Mouse (Mus musculus) gonadal fat pad, adult 2 months (tissue): ENCODE measurements around the gene Ift122. TPM values are rescaled to one million over a fixed set of nuclear protein-coding genes. Genes with fewer than 3 reads are reported as not detected.

Experiments
- DNase-seq: peaks from one replicate; pipeline ENCODE4 v3.0.0-alpha.2; 2012; ENCODE audit warnings: low read depth
- polyA plus RNA-seq: library from polyadenylated mRNA; depleted of rRNA; stranded (reverse); fragments of >200 nt; gene quantifications from 2 replicates; pipeline ENCODE4 v1.2.3, GENCODE M21; 2012

Gene Ift122
- polyA plus RNA-seq, 1 experiment, result 15.1 TPM

DNA sequence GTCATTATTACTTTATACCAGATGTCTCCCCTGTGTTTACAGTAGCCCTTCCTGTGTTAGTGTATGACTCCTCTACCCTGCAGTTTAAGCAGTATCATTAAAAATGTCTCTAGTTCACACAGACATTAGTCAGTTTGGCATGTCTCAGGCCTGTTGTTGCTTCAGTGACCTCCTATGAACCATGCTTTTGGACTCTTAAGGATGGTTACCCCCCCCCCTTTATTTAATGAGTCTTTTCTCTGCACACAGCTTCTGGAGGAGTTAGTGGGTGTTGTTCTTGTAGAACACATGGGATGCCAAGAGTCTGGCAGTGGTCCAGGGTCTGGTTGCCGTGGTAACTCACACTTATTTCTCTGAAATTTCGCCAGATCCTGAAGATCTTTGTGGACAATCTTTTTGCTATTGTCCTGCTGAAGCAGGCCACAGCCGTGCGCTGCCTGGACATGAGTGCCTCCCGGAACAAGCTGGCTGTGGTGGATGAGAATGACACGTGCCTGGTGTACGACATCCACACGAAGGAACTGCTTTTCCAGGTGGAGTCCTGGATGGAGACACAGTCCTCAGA is 38.3 kb downstream of the Ift122 start:
- DNase-seq, result no peak

DNA sequence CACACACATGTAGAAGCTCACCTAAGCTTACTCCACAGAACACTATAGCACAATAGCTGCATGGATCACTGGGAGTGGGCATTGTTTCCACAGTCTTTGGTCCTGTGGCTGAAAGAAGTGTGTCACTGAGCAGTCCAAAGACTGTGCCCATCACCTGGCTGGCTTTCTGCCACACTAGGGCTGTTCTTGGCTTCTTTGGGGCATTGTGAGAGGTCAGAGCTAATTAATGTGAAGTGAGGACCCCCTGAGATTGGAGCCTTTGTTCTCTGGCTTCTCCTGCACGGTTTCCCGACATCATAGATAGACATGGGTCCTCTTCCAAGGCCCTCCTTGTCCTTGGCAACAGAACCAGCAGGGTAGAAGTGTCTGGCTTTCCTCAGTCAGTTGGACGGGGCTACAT is 39.1 kb downstream of the Ift122 start:
- DNase-seq, result no peak

DNA sequence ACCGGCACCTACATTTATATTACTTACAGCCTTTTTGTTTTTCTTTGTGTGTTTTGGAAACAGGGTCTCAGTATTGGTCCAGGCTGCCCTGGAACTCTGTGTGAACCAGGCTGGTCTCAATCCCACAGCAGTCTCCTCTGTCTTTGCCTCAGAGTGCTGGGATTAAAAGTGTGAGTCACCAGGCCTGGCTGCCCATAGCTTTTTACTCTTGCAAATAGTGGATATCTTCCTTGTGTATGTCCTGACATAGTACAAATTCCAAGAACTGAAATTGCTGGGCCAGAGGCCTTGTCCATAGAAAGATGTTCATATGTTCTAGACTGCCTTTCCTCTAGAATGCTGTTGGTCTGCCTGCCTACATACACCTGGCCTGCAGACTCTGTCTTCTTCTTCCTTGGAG is 43.1 kb downstream of the Ift122 start:
- no peak for DNase-seq

DNA sequence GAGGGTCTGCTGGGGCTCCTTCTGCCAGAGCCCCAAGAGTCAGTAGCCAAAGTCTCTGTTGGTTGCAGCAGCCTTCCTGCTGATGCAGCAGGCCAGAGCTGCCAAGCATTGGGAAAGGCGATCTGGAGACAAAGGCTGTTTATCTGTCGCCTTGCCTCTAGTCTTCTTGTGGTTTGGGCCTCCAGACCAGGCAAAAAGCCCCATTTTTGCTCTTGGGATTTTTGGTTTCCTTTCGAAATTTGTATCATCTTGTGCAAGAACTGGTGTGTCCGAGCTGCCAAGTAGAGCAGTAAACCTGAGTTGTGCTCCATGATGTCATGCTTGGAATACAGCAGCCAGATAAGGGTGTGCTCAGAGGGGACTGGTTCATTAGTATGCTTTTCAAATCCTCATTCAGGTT is 43.8 kb downstream of the Ift122 start:
- DNase-seq, result no peak

DNA sequence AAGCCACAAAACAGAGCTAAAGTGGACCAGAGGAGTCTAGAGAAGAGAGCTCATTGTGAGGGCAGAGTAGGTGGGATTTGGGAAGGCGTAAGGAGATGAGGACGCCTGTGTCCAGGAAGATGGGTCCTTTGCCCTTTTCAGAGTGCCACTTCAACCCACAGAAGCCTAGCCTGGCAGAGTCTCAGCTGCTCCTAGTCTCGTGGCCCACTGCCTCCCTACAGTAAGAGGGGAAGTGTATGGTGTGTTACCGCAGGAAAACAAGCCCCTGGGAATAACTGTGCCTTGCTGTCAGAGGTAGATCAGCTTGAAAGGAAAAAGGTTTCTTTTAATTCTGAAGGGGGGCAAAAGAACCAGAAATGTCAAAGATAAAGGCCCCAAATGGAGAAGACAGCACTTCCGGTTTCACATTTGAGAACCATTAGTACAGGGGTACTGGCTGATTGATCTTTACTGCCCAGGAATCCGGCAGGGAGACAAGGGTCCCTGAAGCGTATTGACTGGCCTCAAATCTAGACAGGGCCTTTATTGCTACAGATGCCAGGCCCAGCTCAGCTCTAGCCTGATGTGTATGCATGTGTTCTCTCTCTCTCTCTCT is 44.8 kb downstream of the Ift122 start:
- DNase-seq, result no peak

DNA sequence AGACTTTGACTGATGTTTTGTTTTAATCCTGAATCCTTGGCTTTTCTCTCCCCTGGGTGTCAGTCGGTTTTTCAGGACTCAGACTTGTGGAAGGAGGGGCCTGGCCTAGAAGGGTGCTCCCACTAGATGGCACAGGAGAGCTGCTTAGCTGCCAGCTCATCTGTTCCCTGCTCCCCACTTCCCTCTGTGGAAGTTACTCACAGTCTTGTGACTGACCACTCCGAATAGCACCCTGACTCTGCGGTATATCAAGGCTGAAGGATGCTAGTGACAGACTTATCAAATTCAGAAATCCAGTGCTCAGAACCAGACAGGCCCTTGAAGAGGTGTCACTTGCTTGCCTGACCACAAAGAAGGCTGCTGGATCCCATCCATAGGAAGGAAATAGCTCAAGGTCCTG is 47.8 kb downstream of the Ift122 start:
- DNase-seq, result no peak

DNA sequence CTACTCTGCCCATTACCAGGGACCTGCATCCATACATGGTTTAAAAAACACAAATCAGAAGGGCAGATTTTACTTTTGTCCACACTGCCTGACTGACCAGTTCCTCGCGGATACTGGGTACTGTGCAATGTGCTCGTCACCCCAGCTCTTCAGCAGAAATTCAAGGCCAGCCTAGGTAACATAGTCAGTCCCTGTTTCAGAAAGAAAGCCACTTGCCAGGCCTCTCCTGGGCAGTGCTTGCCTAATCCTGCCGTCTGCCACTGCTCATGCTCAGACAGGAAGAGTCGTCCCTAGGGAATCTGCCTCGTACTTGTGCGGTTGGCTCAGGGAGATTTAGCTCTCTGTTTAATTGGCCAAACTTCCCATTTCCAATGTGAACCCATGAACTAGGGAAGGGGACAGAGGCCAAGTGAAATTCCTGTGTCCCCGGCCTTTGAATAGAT is 48.2 kb downstream of the Ift122 start:
- DNase-seq, result no peak

DNA sequence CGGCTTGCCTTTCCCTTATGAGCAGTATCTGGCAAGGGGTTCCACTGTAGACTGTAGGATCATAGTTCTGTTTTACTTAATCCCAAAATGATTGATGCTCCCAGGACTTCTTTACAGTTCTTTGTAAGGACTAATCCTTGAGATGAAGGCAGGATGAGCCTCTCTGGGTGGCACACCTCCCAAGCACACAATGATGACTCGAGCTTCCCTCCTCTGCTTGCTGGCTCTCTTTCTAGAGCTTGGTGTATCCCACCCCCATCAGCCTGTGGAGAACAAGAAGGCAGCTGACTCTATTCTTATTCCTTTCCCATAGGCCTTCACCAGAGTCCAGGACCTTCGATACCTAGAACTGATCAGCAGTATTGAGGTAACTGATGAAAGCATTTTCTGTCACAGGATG is 49.3 kb downstream of the Ift122 start:
- DNase-seq, result no peak

DNA sequence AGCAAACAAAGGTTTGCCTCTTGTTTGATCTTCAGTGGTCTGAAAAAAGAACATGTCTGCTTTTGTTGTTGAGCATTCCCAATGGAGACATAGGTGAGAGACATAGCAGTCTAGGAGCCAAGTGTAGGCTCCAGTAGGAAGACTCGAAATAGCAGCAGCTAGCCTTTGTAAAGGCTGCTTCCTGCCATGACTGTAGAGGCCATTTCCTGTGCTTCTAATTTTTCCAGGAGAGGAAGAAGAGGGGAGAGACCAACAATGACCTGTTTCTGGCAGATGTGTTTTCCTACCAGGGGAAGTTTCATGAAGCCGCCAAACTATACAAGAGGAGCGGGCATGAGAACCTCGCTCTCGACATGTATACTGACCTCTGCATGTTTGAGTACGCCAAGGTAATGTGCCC is 52.3 kb downstream of the Ift122 start:
- DNase-seq, result no peak

DNA sequence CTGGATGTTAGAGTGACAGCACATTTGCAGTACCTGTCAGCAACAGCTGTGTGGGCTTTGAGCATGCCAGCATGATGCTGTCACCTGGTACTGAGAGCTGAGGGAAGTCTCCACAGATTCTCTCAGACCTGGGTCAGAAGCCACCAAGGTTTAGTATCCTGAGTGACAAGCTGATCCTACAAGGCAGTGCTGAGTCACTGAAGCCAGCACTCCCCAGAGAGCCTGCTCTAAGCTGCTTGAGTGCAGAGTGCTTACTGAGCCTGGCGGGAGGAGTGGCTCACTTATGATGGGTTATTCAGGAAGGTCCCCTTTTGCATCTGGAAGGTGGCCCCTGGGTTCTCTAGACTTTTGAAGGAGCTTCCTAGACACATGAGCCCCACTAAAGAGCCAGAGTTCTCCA is 53.2 kb downstream of the Ift122 start:
- no peak for DNase-seq

DNA sequence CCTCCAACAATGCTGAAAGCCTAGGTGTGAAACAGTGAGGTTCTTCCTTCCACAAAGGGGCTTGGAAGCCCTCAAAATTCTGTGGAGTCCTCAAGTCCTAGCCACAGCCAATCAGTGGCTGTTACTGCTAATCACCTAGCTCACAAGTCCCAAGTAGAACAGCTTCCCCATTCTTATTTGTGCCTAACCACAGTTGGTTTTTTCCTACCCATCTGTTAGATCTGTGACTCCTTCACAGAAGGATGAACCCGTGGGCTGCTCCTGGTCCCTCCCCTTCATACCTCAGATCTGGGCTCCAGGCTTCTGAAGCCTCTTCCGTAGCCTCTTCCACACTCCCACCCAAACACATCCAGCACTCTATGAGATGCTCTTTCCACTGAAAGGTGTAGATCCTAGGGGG is 53.6 kb downstream of the Ift122 start:
- DNase-seq, result no peak

DNA sequence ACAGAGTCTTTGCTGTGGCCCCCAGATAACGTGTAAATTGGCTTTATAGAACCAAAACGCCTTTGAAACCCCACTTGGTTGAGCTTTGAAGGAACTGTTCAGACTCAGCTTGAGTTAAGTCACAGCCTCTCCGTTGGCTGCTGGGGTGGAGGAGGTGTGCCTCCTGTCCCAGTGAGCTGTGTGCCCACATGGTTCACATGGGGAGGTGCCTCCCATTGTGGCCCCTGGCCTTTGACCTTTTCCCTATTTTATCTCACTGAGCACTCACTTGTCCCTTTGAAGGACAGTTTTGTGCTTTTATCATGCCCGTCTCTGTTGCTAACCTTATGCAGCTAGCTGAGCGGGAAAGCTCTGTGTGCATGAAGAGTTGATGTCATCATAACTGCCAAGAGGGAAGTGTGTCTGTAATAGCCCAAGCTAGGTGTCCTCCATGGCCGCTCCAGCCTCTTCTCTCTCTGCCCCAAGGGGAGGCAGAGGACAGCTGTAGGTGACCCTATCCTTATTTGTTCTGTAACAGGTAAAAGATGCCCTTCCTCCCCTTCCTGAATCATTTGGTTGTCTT is 55.2 kb downstream of the Ift122 start:
- no peak for DNase-seq

DNA sequence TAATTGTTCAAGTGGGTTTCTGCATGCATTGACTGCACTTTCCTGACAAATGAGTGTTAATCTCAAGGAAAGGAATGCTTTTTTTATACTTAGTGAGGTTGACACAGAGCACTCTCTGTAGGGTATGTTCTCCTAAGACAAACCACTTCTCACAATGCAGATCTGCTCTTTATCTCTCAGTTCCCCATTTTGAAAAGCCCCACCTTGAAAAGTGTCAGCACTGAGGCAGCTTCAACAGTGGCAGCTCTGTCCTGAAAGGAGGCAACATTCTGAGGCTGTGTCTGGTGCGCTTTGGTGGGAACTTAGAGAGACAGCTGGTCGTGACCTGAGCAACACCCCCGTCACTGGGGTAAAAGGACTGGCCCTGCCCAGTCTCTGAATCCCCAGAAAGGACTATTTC is 55.8 kb downstream of the Ift122 start:
- DNase-seq, result no peak

DNA sequence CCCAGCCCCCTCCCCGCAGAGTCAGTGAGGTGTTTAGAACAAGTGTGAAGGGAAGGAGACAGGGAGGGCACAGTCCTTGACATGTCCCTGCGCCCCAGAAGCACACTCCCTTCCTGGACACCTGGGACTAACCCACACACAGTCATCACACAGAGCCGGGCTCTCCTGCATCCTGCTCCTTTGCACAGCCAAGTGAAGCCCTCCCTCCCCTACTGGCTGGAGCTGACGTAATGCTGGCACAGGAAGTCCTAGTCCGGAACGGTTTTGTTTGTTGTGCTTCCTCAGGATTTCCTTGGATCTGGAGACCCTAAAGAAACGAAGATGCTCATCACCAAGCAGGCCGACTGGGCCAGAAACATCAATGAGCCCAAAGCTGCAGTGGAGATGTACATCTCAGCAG is 56.7 kb downstream of the Ift122 start:
- DNase-seq, result no peak

DNA sequence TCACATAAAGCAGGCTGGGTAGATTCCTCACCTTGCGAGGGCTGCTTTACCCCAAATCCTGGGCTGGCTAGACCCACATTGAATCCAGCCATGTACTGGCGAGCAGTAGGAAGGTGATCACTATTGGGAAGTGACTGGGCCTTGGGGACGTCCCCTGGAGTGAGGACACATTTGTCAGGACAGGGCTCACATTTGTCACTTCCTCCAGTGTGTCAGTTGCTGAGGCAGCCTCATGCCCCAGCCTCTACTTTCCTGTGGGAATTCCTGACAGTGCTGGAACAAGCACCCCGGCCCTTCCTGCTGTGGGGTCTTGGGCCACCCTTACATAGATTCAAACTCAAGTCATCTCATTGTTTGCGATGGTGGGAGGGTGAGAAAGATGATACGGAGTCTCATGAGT is 58.5 kb downstream of the Ift122 start:
- no peak for DNase-seq

DNA sequence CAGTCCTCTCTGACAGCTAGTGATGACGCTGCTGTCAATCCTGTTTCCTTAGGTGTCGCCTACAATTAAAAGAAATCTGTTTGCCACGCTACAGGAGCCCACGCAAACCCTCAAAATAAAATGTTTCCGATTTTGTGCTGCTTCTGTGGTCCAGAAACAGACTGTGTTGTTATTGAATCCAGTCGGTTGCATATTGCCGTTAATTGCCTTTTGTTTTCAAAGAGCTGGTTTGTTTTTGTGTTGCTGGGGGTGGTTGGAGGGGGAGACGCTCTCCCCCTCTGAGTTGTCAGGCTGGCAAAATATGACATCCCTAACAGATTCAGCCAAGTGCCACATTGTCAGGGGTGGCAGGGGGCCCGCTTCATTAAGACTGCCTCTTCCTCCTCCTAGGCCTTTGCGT is 60.2 kb downstream of the Ift122 start:
- no peak for DNase-seq

DNA sequence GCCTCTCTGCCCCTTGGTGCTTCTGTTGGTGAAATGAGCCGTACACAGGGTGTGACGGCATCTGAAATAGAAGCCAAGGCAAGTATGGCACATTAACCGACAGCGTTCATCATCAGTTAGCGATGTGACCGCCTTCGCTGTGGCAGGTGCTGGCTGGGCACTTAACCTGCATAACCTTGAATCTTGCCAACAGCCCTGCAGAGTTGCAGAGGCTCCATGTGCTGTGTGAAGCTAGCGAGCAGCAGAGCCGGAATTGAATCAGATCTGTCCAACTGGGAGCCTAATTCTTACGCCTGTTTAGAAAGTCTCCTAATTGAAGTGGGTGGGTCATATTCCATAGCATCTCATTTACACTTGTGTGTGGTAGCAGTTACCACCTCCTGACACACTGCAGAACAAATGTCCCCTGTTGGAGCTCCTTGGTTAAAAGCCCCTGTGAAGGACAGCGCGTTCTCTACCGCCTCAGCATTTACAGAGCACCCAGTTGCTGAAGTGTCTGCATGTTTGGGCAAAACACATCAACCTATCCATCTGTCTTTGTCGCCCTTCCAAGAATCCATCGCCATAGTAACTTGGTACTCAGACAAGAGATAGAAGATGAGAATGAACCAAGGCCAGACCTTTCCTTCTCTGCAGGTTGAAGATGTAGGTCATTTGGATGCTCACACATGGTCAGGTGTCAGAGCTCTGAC is 61.4 kb downstream of the Ift122 start:
- no peak for DNase-seq

DNA sequence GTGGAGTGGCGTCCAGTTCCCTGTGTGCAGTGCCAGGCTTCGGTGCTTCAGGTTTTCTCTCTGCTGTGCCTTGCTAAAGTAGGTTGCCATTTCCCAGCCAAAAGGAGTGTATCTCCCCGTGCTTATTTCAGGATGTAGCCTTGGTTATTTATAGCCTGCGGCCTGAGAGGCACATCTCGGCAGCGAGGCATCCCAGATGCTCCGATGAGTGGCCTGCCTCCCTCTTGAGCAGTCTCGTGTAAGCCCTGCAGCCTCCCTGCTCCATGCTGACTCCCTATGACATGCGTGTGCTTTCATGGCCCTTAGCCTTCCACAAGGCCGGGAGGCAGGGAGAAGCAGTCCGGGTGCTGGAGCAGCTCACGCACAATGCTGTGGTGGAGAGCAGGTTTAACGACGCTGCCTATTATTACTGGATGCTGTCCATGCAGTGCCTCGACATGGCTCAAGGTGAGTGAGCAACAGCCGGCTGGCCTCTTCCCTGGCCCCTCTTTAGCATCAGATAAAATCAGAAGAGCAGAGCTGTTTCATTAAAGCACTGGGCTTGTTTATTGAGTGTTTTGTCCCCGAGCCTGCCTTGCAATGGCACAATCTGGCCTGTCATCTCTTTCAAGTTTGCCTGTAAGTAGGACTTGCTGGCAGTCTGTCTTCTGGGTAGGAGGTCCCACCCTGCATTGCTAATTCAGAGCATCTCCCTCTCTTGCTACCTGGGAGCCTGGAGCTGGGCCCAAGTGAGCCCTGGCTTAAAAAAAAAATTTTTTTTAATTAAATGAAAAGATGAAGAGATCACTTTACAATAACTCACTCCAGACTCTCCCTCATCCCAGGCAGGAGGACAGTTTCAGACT is 62.6 kb downstream of the Ift122 start:
- no peak for DNase-seq

DNA sequence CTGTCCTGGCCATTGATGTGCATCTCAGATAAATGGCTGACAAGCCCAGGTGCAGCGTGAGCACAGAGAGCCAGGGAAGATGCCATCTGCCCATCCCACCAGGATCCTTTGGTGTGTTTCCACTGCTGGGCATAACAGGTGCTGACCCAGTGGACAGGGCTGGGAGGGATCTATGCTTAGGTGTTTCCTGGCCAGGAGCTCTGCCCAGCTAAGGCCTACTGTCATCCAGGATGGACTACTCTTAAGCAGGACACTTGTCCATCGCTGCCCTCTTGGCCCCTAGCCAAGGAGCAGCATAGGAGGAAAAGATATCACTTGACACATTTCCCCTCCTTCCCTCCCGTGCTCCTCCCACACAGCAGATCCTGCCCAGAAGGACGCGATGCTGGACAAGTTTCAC is 63.3 kb downstream of the Ift122 start:
- no peak for DNase-seq

DNA sequence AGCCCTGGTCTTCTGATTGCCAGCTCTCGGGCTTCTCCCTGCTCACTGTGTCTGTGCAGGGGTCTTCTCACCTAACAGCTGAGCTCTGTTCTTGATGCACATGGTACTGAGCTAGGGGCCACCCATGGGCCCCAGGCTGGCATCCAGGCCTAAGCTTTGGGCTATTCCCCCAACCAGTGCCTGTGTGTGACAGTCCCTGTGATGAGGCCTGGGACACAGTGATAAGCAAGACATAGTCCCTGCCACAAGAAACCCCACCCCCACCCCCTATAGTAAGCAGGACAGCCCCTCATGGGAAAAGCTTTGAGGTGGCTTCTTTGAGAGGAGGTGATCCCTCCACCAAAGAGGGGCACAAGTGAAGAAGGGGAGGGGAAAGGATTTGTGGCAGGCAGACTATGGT is 65.3 kb downstream of the Ift122 start:
- DNase-seq, result no peak

DNA sequence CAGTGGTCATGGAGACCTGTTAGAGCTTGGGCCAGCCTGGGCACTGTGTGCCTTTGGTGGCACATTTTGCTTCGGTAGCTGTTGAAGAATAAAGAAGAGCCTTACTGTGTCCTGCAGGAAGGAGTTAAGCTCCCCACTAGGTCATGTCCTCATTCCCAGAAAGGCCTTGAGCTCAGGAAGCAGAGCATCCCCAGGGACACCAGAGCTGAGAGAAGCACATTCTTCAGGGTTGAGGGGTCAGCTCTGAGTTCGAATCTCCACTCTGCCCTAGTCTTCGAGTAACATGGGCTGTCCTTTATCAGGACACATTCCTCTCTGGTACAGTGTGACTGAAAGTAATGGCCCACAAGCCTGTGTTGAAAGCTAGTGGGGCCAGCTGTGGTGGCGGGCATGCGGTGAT is 66.6 kb downstream of the Ift122 start:
- no peak for DNase-seq

DNA sequence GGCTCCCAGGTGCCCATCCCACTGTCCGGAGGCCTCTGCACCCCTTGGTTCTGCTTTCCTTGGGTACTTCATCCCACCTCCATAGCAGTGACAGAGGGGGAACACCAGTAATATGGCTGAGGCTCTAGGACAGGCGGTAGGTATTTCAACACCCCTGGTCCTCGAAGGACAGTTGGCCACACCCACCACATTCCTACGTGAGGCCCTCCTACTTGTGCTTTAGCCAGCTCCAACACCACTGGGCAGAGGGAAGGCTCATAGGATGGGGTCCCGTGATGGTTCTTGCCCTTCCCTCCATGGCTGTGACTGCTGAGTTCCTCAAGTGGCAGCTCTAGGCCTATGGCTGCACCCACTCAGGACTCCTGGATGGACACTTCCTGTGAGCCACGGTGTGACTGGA is 71.6 kb downstream of the Ift122 start:
- no peak for DNase-seq
